Mouse (Mus musculus): ENCODE data around the gene Josd2. TPM values are rescaled to one million over a fixed set of nuclear protein-coding genes. Genes with fewer than 3 reads are reported as not detected.

Gene Josd2
- total RNA-seq, 2 experiments from 2014 or later: 12.5 to 18.2 TPM

DNA sequence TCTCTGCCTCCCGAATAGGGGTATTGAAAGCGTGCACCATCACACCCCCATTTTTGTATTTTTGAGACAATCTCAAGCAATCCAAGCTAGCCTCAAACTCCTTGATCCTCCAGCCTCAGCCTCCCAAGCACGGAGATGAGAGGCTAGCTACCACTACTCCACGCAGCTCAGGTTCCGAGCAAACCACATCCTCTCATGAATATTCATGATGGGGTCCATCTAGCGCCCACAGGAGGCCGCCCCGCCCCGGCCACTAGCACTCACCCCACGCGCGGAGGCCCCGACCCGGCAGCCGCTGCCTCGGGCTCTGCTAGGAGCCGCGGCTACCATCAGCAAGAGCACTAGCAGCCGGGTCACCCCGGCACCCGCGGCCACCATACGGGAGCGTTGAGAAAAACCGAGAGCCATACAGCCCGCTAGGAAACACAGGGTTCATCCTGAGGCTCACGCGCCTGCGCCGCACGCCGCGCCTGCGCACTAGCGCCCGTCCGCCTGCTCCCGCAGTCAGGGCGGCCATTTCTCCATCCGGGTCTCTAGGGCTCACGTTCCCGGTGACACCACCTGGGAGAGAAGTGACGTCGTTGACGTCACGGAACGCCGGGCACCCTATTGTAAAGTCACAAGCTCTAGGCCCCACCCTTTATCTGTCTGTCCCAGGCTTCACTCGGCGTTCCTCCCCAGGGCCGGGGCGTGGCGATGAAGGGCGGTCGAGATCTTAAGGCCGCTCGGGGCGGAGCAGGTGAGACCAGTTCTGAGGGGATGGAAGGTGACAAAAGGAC lies 28.4 kb downstream of the Josd2 start, which contains the start of the genes Emc10 and Fam71e1:
TSS of gene Emc10 (minus strand) at position 538 of the 779 bp plus-strand sequence.
TSS of gene Fam71e1 (plus strand) at position 590 of the 779 bp plus-strand sequence.
- peak; percentile 95 for ATAC-seq (ENCODE audit: poor library complexity, severe bottlenecking)

DNA sequence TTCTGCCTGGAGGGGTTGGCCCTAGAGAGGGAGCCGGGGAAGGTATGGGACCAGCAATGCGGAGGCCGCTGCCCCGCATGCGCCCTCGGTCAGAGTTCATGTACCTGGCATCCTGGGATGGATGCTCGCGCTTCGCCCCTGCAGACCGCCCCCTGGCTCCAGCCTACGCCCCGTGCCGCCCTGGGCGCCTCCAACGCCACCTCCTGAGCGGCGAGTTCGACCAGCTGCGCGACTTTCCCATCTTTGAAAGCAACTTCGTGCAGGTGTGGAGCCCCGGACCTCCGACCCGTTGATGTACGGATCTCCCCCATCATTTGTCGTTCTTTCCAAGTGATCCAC lies 29.0 kb downstream of the Josd2 start:
- ATAC-seq (ENCODE audit: poor library complexity, severe bottlenecking): no peak

- no peak for ATAC-seq (ENCODE audit: poor library complexity, severe bottlenecking)
These were observed 29.7 kb downstream of the Josd2 start for GRCm38 (mm10) chr7:44497361-44498055.

DNA sequence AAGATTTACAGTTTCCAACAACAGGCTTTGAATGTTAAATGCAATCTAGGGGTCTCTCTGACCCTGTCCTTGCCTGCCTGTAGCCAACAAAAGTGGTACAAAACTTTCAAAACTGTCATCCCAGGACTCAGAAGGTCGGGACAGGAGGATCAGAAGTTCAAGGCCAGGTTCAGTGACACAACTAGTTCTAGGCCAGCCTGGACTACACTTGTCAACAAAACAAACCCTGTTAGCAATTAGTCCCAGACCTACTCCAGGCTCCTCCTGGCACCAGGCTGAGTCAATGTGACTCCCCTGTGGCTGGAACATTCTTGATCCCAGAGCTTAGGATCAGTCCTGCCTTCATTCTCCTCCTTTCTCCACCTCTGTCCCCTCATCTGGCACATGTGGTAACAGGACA lies 31.1 kb downstream of the Josd2 start:
- ATAC-seq (ENCODE audit: poor library complexity, severe bottlenecking): no peak

GRCm38 (mm10) chr7:44500046-44500445 lies 32.3 kb downstream of the Josd2 start:
- ATAC-seq (ENCODE audit: poor library complexity, severe bottlenecking): no peak

- ATAC-seq (ENCODE audit: poor library complexity, severe bottlenecking): peak; percentile 86
These were observed 33.9 kb downstream of the Josd2 start for GRCm38 (mm10) chr7:44501563-44502115.

DNA sequence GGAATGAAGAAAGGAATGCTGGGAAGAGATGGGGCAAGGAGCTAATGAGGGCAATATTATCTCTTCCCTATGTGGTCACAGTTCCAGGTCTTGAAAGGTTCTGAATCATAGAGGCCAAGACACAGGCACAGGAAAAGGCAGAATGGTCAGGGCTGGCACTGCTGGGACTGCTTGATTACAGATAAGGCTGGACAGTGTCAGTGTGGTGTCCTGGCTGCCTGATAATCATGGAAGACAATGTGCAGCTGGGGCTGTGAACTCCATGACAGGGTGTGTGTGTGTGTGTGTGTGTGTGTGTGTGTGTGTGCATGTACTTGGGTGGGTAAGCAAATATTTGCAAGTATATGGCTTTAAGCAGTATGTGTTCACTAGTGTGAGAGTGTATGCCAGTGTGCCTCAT lies 39.7 kb downstream of the Josd2 start:
- ATAC-seq (ENCODE audit: poor library complexity, severe bottlenecking): no peak

DNA sequence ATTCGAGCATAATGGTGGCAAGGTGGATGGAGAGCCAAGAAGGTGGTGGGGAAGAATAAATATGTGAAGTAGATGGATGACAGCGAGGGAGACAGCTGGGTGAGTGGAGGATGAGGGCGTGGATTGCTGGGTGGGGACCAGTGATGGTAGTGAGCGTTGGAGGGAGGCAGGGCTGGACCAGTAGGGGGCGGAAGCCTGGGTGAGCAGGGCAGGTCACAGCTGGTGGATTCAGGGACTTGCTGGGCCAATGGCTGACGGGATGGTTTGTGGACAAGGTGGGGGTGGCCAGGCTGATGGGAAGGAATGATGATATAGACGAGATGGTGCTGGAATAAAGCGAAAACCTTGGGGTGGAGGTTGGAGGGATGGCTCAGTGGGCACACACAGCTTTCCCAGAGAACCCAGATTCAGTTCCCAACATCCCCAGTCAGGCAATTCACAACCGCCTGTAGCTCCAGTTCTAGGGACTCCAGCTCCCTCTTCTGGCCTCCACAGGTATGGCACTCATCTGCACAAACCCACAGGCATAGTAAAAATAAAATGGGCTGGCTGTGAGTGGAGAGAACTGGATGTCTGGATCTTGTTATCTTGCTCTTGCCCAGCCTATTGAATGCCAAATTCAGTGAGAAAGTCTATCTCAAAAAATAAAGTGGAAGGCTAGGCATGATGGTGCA lies 51.6 kb downstream of the Josd2 start:
- no peak for ATAC-seq (ENCODE audit: poor library complexity, severe bottlenecking)

DNA sequence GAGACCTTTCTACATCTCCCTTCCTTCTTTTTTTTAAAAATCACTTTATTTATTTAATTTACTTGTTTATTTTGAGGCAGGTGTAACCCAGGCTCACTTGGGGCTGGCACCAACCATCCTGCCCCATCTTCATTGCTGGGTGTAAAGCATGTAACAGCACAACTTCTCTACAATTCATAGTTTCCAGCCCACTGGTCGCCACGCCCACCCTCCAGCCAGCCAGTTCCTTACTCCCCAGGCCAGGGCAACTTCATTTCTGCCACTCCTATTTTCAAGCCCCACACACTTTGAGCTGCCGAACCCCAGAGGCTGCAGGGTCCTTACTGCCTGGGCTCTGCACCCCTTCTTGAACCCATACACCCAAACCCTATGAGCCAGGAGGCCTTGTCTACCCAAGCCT lies 53.2 kb downstream of the Josd2 start:
- ATAC-seq (ENCODE audit: poor library complexity, severe bottlenecking): no peak

Other genes starting within 250 kb of the Josd2 start
- gene Klk1, start 242.6 kb upstream of the Josd2 start, total RNA-seq (2015): not detected in 2 replicates
- not detected in 2 replicates for gene Klk1, start 242.6 kb upstream of the Josd2 start, total RNA-seq (2017)
- not detected in 2 replicates for gene Gm36864, start 231.8 kb upstream of the Josd2 start, total RNA-seq (2015)
- gene Gm36864, start 231.8 kb upstream of the Josd2 start, total RNA-seq (2017): not detected in 2 replicates
- 3.0 and 3.1 TPM in 2 replicates for gene 1700028J19Rik, start 221.3 kb upstream of the Josd2 start, total RNA-seq (2015)
- 0.62 and 0.94 TPM in 2 replicates for gene 1700028J19Rik, start 221.3 kb upstream of the Josd2 start, total RNA-seq (2017)
- 19.9 and 20.8 TPM in 2 replicates for gene 2410002F23Rik, start 221.3 kb upstream of the Josd2 start, total RNA-seq (2015)
- gene 2410002F23Rik, start 221.3 kb upstream of the Josd2 start, total RNA-seq (2017): 17.2 and 23.0 TPM in 2 replicates
- not detected in 2 replicates for gene Acp4, start 210.6 kb upstream of the Josd2 start, total RNA-seq (2015)
- not detected in 2 replicates for gene Acp4, start 210.6 kb upstream of the Josd2 start, total RNA-seq (2017)
- gene Gm15517, start 206.5 kb upstream of the Josd2 start, total RNA-seq (2015): not detected in 2 replicates
- gene Gm15517, start 206.5 kb upstream of the Josd2 start, total RNA-seq (2017): not detected in 2 replicates
- 0.80 and 1.9 TPM in 2 replicates for gene Clec11a, start 161.1 kb upstream of the Josd2 start, total RNA-seq (2015)
- 0.77 and 1.7 TPM in 2 replicates for gene Clec11a, start 161.1 kb upstream of the Josd2 start, total RNA-seq (2017)
- gene Shank1, start 157.7 kb upstream of the Josd2 start, total RNA-seq (2015): 0.02 and 0.07 TPM in 2 replicates
- not detected in 2 replicates for gene Shank1, start 157.7 kb upstream of the Josd2 start, total RNA-seq (2017)
- gene Syt3, start 83.9 kb upstream of the Josd2 start, total RNA-seq (2015): 0.29 TPM in 1 of 2 replicates, not detected in the other
- 0.22 TPM in 1 of 2 replicates, not detected in the other for gene Syt3, start 83.9 kb upstream of the Josd2 start, total RNA-seq (2017)
- 0.42 TPM in 1 of 2 replicates, not detected in the other for gene 1700008O03Rik, start 82.2 kb upstream of the Josd2 start, total RNA-seq (2015)
- gene 1700008O03Rik, start 82.2 kb upstream of the Josd2 start, total RNA-seq (2017): not detected in 2 replicates
- not detected in 2 replicates for gene Lrrc4b, start 39.0 kb upstream of the Josd2 start, total RNA-seq (2015)
- not detected in 2 replicates for gene Lrrc4b, start 39.0 kb upstream of the Josd2 start, total RNA-seq (2017)
- gene Aspdh, start 2.6 kb upstream of the Josd2 start, total RNA-seq (2015): not detected in 2 replicates
- gene Aspdh, start 2.6 kb upstream of the Josd2 start, total RNA-seq (2017): not detected in 2 replicates
- gene Emc10, start 28.5 kb downstream of the Josd2 start, total RNA-seq (2015): 42.4 and 47.4 TPM in 2 replicates
- gene Emc10, start 28.5 kb downstream of the Josd2 start, total RNA-seq (2017): 23.1 and 27.4 TPM in 2 replicates
- 1.7 and 2.0 TPM in 2 replicates for gene Fam71e1, start 28.6 kb downstream of the Josd2 start, total RNA-seq (2015)
- 0.12 TPM in 1 of 2 replicates, not detected in the other for gene Fam71e1, start 28.6 kb downstream of the Josd2 start, total RNA-seq (2017)
- gene Mybpc2, start 56.7 kb downstream of the Josd2 start, total RNA-seq (2015): not detected in 2 replicates
- not detected in 2 replicates for gene Mybpc2, start 56.7 kb downstream of the Josd2 start, total RNA-seq (2017)
- 3.2 and 3.8 TPM in 2 replicates for gene Spib, start 64.1 kb downstream of the Josd2 start, total RNA-seq (2015)
- gene Spib, start 64.1 kb downstream of the Josd2 start, total RNA-seq (2017): 4.1 and 6.4 TPM in 2 replicates
- gene Pold1, start 80.9 kb downstream of the Josd2 start, total RNA-seq (2015): 36.1 and 44.3 TPM in 2 replicates
- 39.4 and 48.4 TPM in 2 replicates for gene Pold1, start 80.9 kb downstream of the Josd2 start, total RNA-seq (2017)
- gene Nr1h2, start 86.0 kb downstream of the Josd2 start, total RNA-seq (2015): 47.4 and 51.5 TPM in 2 replicates
- 50.7 and 70.7 TPM in 2 replicates for gene Nr1h2, start 86.0 kb downstream of the Josd2 start, total RNA-seq (2017)
- 473 and 485 TPM in 2 replicates for gene Napsa, start 104.4 kb downstream of the Josd2 start, total RNA-seq (2015)
- gene Napsa, start 104.4 kb downstream of the Josd2 start, total RNA-seq (2017): 207 and 235 TPM in 2 replicates
- gene Kcnc3, start 122.7 kb downstream of the Josd2 start, total RNA-seq (2015): 0.41 and 0.67 TPM in 2 replicates
- gene Kcnc3, start 122.7 kb downstream of the Josd2 start, total RNA-seq (2017): not detected in 2 replicates
- gene Myh14, start 202.9 kb downstream of the Josd2 start, total RNA-seq (2015): not detected in 2 replicates
- gene Myh14, start 202.9 kb downstream of the Josd2 start, total RNA-seq (2017): not detected in 2 replicates
- gene Izumo2, start 240.8 kb downstream of the Josd2 start, total RNA-seq (2015): not detected in 2 replicates
- gene Izumo2, start 240.8 kb downstream of the Josd2 start, total RNA-seq (2017): not detected in 2 replicates

All from megakaryocyte, adult 5-6 weeks (primary cell).